Mouse (Mus musculus): Measurements from ENCODE around the gene Olfr139.

Olfr139 gene

DNA sequence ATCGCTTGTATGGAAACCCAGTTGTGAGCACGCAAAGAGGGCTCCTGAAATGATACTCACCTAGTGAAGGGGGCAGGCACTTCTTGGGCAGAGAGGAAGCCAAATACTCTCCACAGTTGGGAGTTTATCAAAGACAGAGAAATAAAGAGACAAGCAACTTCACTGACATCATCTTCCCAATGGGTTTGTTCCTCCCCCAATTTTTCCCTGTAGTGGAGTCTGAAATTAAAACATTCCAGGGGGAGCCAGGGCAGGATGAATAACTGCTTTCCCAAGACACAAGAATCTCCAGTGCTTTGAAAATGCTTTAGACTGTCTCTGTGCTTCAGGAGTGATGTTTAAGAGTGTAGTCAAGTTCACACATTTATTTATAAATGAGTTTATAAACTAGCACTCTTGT is at the start of gene Olfr139, which contains the start of gene Olfr399:
Olfr139 (minus strand) TSS at position 101 of the 400 bp plus-strand sequence.
Olfr399 (minus strand) TSS at position 165 of the 400 bp plus-strand sequence.
- no peak for DNase-seq (ENCODE audit: low read depth in 1 of 2, low spot score in 2 of 2)

DNA sequence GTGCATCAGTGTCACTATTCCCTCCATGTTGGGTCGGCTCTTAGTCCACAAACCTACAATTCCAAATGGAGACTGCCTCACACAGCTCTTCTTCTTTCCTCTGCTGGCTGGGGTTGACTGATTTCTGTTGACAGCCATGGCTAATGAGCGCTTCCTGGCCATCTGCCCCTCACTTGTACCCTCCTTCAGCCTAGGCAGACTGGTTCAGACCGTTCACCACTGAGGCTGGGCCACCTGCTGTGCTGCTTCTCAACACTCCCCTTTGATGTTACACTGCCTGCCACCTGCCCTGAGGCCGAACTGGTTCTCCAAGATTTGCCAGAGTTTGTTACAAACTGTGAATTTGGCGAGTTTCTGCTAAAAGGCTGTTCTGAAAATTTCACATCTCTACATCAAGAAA is 48.7 kb upstream of the Olfr139 start:
- no peak for DNase-seq (ENCODE audit: low read depth in 1 of 2, low spot score in 2 of 2)

DNA sequence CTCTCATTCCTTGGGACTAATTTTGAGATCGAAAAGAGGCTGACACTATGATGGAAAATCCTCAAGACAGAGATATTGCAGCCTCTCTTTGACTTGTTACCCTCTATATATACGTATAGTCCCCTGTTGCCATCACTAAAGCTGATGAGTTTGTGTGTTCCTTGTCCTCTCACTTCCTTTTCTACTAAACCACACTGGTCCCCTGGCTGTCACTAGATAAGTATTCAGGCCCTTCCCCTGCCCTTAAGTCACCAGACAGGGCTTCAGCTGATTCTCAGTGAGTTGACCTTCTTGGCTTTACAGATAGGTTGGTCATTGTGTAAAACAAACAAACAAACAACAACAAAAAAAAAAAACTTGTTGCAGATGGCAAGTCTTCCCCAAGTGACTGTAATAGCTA is 45.2 kb upstream of the Olfr139 start:
- no peak for DNase-seq (ENCODE audit: low read depth in 1 of 2, low spot score in 2 of 2)

DNA sequence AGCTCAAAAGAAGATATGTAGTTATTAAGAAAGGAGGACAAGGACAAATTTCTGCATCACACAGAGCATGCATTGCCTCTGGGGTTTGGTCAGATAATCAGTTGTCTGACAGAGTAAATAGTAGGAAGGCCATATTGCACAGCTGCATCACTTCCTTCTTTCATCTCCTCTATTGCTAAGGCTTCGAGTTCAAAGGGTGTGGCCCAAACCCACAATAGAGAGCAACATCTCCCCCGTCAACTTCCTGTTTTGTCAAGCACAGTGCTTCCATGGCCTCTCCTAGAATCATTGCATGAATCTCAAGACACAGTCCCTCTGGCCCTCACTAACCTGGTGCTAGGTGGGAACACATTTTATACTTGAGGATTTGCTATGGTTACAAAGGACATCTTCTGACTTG is 44.4 kb upstream of the Olfr139 start:
- peak; percentile 18 to 39 for DNase-seq (ENCODE audit: low read depth in 1 of 2, low spot score in 2 of 2)

DNA sequence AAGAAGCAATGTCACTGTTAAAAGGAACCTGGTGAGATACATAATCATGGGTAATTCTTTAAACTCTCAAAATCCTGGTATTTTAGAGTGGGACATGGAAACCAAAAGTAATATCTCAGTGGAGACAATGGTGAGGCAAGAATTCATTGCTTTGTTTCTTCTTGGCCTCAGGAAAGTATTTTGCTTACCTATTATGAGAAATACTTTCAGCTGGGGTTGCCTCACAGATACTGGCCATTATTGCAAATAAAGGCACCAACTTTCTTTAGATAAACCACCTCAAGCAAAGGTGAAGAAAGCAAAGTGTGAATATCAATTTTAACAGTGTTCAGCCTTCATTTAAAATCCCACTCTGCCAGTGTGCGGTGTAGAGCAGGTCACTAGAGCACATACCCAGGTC is 13.3 kb upstream of the Olfr139 start, which contains the start of gene Zfp616:
Zfp616 (plus strand) TSS at position 301 of the 400 bp plus-strand sequence.
- DNase-seq (ENCODE audit: low read depth in 1 of 2, low spot score in 2 of 2), result no peak

DNA sequence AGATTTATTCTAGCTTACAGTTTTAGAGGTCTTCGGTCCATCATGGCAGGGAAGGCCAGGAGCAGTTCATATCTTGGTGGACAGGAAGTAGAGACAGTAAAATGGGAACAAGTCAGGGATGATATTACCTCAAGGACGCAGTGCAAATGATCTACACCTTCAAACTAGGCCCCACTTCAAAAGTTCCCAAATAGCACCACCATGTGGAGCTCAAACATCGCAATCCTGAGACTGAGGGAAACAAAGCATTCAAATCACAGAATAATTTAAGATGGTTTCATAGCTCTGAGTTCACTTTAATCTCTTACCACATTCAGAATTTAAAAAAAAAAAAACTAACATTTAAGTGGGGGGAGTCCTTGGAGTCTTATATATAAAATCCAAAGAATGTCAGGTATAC is 5.0 kb downstream of the Olfr139 start:
- no peak for DNase-seq (ENCODE audit: low read depth in 1 of 2, low spot score in 2 of 2)
